Comparison of ENCODE assay signal across 19 mouse cellular contexts in genomic region chr13:104445437-104445836, GRCm38 (mm10).
DNase-seq lines count a peak whose midpoint lies in the region; ATAC-seq and TF ChIP-seq lines count a peak whose summit lies in the region.
"Had no signal": no experiment of that assay in that cellular context is flagged by ENCODE, and none has a peak within 500 bp of the region (broad histone marks: within the 10 kb centered on the region; RNA-seq: fewer than 3 reads in every experiment).

No protein-coding gene starts in this region.

- H3K4me1 ChIP-seq in forebrain, postnatal 0 days (ENCODE audit: insufficient read depth), result no peaks in the 10 kb centered on the region
- H3K4me1 ChIP-seq in forebrain, embryonic 14.5 days (ENCODE audit: control insufficient read depth, insufficient read depth, low read length), result no peaks in the 10 kb centered on the region
- H3K4me1 ChIP-seq in CH12.LX (ENCODE audit: control insufficient read depth in 1 of 2, insufficient read depth in 2 of 2), result 0 out of 4 replicates have a peak, but pooled peaks cover 0 to 3% of the 10 kb centered on the region in 2 experiments
- H3K4me1 ChIP-seq: embryonic facial prominence, embryonic 15.5 days; forebrain, embryonic 12.5 days; limb, embryonic 15.5 days; midbrain, embryonic 13.5 days; stomach, embryonic 15.5 days had no signal

- DNase-seq in forebrain, postnatal 0 days, result no peak
- no peak for DNase-seq in forebrain, embryonic 14.5 days (ENCODE audit: low spot score)
- no peak for DNase-seq in layer of hippocampus, adult 2 months (ENCODE audit: low spot score in 2 of 2)
- no peak for DNase-seq in layer of hippocampus, adult 18-20 months (ENCODE audit: low spot score in 2 of 2)
- no peak for DNase-seq in CH12.LX (ENCODE audit: extremely low read depth)
- DNase-seq in retina, postnatal 1 day, result no peak
- DNase-seq in embryo, embryonic 10 days (ENCODE audit: low spot score), result no peak
- DNase-seq: adrenal gland, adult 8-10 months; cerebellum, adult 18-20 months; kidney, adult 8-10 months; lung, postnatal 10 days; spleen, adult 18-20 months had no signal

- peak; percentile 0 for TF ChIP-seq RAD21 in CH12.LX (IDR thresholded peaks at IDR 0.05; ENCODE audit: low read depth, low read length)

- no peaks in the 10 kb centered on the region for H3K9me3 ChIP-seq in forebrain, postnatal 0 days (ENCODE audit: low read length)
- no peaks in the 10 kb centered on the region for H3K9me3 ChIP-seq in forebrain, embryonic 14.5 days (replicated peaks; ENCODE audit: control insufficient read depth, low read length)
- H3K9me3 ChIP-seq in CH12.LX (replicated peaks; ENCODE audit: low read length), result no peaks in the 10 kb centered on the region
- H3K9me3 ChIP-seq: embryonic facial prominence, embryonic 15.5 days; forebrain, embryonic 12.5 days; limb, embryonic 15.5 days; midbrain, embryonic 13.5 days; stomach, embryonic 15.5 days had no signal

- no peaks in the 10 kb centered on the region for H3K79me2 ChIP-seq in CH12.LX (replicated peaks; ENCODE audit: control insufficient read depth, extremely low read depth, insufficient read depth, poor library complexity, severe bottlenecking)

- no peak overlapping the region for H3K9ac ChIP-seq in forebrain, postnatal 0 days
- H3K9ac ChIP-seq in forebrain, embryonic 14.5 days (ENCODE audit: low read length), result no peak overlapping the region
- H3K9ac ChIP-seq in CH12.LX (ENCODE audit: insufficient read depth, low read depth), result no peak overlapping the region
- H3K9ac ChIP-seq: embryonic facial prominence, embryonic 15.5 days; forebrain, embryonic 12.5 days; hindbrain, embryonic 14.5 days; limb, embryonic 15.5 days; midbrain, embryonic 13.5 days; stomach, embryonic 15.5 days had no signal

- no peak overlapping the region for H3K4me3 ChIP-seq in forebrain, postnatal 0 days (ENCODE audit: low read depth, low read length)
- H3K4me3 ChIP-seq in forebrain, embryonic 14.5 days (ENCODE audit: low read depth, low read length), result no peak overlapping the region
- no peak overlapping the region for H3K4me3 ChIP-seq in layer of hippocampus, adult 2 months
- no peak overlapping the region for H3K4me3 ChIP-seq in CH12.LX (replicated peaks in 1 of 3; ENCODE audit: low read depth in 2 of 3, low read length in 2 of 3, poor library complexity in 1 of 3)
- H3K4me3 ChIP-seq: embryonic facial prominence, embryonic 15.5 days; forebrain, embryonic 12.5 days; limb, embryonic 15.5 days; midbrain, embryonic 13.5 days; stomach, embryonic 15.5 days had no signal

- 58% methylated on average over 1 of the region's 1 CpGs for WGBS in forebrain, postnatal 0 days
- WGBS in forebrain, embryonic 14.5 days, result 83% methylated on average over 1 of the region's 1 CpGs

- ATAC-seq in forebrain, postnatal 0 days, result no peak
- ATAC-seq in forebrain, embryonic 14.5 days, result no peak
- peak; percentile 50; the same call in 1 of the 2 replicates for ATAC-seq in common myeloid progenitor, adult 5-6 weeks (replicated peaks; ENCODE audit: low read depth, poor library complexity, severe bottlenecking)
- ATAC-seq: midbrain, embryonic 13.5 days had no signal

- TF ChIP-seq EP300 in CH12.LX (IDR thresholded peaks at IDR 0.05; ENCODE audit: low read length), result no peak

- H3K36me3 ChIP-seq in forebrain, postnatal 0 days (ENCODE audit: insufficient read depth), result no peaks in the 10 kb centered on the region
- 0 out of 2 replicates have a peak, but pooled peaks cover 4% of the 10 kb centered on the region for H3K36me3 ChIP-seq in forebrain, embryonic 14.5 days (ENCODE audit: control insufficient read depth, insufficient read depth, low read length)
- peaks cover 0 to 6% of the 10 kb centered on the region in 2 experiments for H3K36me3 ChIP-seq in CH12.LX (replicated peaks in 1 of 2; ENCODE audit: control insufficient read depth in 1 of 2, insufficient read depth in 1 of 2, low read length in 1 of 2)
- H3K36me3 ChIP-seq: embryonic facial prominence, embryonic 15.5 days had no signal

- TF ChIP-seq POLR2A in CH12.LX (IDR thresholded peaks at IDR 0.05; ENCODE audit: low read depth, low read length), result no peak

- no peaks in the 10 kb centered on the region for H3K27me3 ChIP-seq in forebrain, postnatal 0 days (ENCODE audit: insufficient read depth, low read length)
- no peaks in the 10 kb centered on the region for H3K27me3 ChIP-seq in forebrain, embryonic 14.5 days (replicated peaks; ENCODE audit: control insufficient read depth, insufficient read depth, low read length)
- H3K27me3 ChIP-seq in CH12.LX (replicated peaks), result no peaks in the 10 kb centered on the region
- H3K27me3 ChIP-seq: embryonic facial prominence, embryonic 15.5 days; forebrain, embryonic 12.5 days; limb, embryonic 15.5 days; midbrain, embryonic 13.5 days; stomach, embryonic 15.5 days had no signal

- in situ Hi-C loops in CH12.LX (cut with MboI; ENCODE audit: low pct_ligation_motif_present, low pct_unique_long_range_greater_than_20kb, low sequenced_read_pairs), result no loop called here

- H3K4me2 ChIP-seq in forebrain, postnatal 0 days (ENCODE audit: low read depth), result no peak overlapping the region
- H3K4me2 ChIP-seq in forebrain, embryonic 14.5 days (ENCODE audit: low read length), result no peak overlapping the region
- H3K4me2 ChIP-seq in CH12.LX (ENCODE audit: insufficient read depth, low read depth, poor library complexity, severe bottlenecking), result no peak overlapping the region
- H3K4me2 ChIP-seq: embryonic facial prominence, embryonic 15.5 days; forebrain, embryonic 12.5 days; hindbrain, embryonic 14.5 days; limb, embryonic 15.5 days; midbrain, embryonic 13.5 days; stomach, embryonic 15.5 days had no signal

- dilution Hi-C loops in CH12.LX (cut with MboI; ENCODE audit: extremely low pct_ligation_motif_present, extremely low pct_unique_long_range_greater_than_20kb, low sequenced_read_pairs), result no loop called here

- TF ChIP-seq CTCF in forebrain, postnatal 0 days (IDR thresholded peaks at IDR 0.05; ENCODE audit: low read depth), result peak; percentile 25; the same call in 1 of the 2 replicates
- peak; percentile 50 for TF ChIP-seq CTCF in layer of hippocampus, adult 2 months (conservative IDR thresholded peaks at IDR 0.05)
- peak; percentile 24 to 31; a peak in 2 of 4 replicates for TF ChIP-seq CTCF in CH12.LX (conservative IDR thresholded peaks at IDR 0.05 in 1 of 2, IDR thresholded peaks at IDR 0.05 in 1 of 2; ENCODE audit: low read depth in 2 of 2, low read length in 2 of 2)

- H3K27ac ChIP-seq in forebrain, postnatal 0 days (ENCODE audit: low read depth, low read length), result no peak overlapping the region
- H3K27ac ChIP-seq in forebrain, embryonic 14.5 days (ENCODE audit: low read depth, low read length), result no peak overlapping the region
- H3K27ac ChIP-seq in layer of hippocampus, adult 2 months, result no peak overlapping the region
- H3K27ac ChIP-seq in CH12.LX (ENCODE audit: insufficient read depth, low read depth), result no peak overlapping the region
- H3K27ac ChIP-seq: embryonic facial prominence, embryonic 15.5 days; forebrain, embryonic 12.5 days; hindbrain, embryonic 14.5 days; limb, embryonic 15.5 days; midbrain, embryonic 13.5 days; stomach, embryonic 15.5 days had no signal

TF ChIP-seq in CH12.LX, 34 proteins besides CTCF, POLR2A, EP300 and RAD21:
- TF ChIP-seq NELFE (IDR thresholded peaks at IDR 0.05; ENCODE audit: low read depth, low read length) (no peak), SMC3 (IDR thresholded peaks at IDR 0.05; ENCODE audit: low read depth, low read length) (peak; percentile 28; the same call in 1 of the 2 replicates)
